Mouse (Mus musculus): ENCODE data around the gene Myo1e. TPM values are rescaled to one million over a fixed set of nuclear protein-coding genes. Genes with fewer than 3 reads are reported as not detected.

The Myo1e gene
- total RNA-seq, 2 experiments from 2014 or later: 20.6 to 26.8 TPM

DNA sequence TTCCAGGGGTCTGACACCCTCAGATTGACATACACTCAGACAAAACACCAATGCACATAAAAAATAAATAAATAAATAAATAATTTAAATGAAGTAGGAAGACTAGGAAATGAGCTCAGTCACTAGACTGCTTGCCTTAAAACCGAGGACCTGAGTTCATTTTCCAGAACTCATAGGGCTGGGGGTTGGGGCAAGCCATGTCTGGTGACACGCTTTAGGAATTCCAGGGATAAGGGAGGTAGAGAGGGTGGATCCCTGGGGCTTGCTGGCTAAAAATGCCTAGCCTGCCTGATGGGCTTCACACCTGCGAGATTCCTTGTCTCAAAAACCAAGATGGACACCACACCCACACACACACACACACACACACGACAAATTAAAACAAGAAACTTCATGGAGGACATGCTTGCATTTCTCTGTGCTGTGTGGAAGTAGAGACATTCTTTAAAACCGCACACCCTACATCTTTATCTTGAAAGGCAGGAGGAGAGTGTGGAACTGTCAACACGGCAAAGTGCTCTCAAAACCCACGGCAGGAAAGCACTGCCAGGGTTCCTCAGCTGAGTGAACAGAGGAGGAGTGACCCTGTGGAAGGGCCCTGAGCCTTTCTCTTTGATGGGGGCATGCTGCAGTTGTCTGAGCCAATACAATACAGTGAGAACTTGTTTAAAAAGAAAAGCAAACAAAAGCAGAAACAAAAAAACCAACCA is 13.5 kb downstream of the Myo1e start:
- DNase-seq: no peak

DNA sequence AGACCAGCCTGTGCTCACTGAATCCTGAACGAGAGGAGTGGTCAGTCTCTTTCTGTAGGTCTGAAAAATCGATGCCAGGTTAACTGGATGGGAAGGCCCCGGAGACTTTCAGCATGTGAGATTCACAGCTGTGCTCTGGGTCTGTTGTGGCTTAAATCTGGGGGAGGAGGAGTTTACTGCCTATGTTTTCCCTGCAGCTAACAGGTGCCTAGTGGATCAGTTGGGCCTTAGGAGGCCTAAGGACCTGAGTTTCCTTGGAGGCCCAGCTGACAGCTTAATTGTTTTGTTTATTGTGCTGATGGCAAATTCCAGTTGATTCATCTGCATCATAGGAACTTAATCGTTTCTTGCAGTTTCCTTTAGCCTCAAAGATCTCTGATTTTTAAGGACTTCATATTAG is 16.0 kb downstream of the Myo1e start:
- no peak for DNase-seq

DNA sequence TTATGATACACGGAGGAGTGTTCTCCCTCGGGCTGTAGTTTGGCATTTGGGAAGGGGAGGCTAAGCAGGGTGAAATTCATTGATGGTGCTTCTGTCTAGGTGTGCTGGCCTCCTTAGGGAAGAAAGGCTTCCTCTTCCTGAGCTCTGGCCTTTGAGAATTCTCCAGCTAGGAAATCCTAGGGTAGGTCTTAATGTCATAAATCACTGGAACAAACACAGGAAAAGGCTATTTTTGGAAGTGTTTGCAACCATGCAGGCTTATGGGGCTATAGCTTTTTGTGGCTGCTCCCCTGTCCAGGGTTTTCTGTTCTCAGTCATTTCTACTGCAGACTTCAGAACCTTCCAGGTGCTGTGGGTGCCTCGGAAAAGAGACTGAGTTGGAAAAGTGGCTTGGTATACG is 16.9 kb downstream of the Myo1e start:
- DNase-seq: no peak

DNA sequence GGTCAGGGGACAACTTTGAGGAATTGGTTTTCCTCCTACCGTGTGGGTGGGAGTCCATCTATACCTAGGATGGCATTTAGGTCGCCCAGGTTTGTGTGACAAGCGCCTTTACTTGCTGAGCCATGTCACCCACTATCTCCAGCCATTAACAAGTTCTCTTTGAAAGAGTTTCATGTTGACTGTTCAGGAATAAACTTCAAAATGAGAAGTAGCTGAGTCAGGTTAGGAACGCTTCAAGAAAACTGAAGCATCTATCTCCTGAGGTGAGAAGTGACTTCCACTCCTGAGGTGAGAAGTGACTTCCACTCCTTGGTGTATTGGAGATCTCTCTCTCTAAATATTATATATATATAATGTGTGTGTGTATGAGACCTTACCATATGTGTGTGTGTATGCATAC is 19.2 kb downstream of the Myo1e start:
- DNase-seq: no peak

DNA sequence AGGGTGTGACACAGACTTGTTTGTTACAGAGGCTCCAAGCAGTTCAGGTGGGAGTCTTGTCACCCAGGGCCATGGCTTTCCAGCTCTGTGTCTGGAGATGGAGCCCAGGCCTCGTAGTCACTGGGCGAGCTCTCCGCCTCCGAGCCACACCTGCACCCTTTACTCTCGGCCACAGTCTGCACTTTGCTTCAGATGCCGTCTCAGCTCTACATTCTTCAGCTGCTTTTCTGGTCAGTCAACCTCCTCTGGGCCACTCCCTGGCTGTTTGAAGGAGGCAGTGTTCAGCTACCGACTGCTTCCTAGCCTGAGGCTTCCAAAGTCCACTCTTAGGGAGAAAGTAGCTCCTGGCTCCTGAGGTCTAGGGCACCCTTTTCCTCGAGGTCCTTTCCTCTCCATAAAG is 22.7 kb downstream of the Myo1e start:
- no peak for DNase-seq

DNA sequence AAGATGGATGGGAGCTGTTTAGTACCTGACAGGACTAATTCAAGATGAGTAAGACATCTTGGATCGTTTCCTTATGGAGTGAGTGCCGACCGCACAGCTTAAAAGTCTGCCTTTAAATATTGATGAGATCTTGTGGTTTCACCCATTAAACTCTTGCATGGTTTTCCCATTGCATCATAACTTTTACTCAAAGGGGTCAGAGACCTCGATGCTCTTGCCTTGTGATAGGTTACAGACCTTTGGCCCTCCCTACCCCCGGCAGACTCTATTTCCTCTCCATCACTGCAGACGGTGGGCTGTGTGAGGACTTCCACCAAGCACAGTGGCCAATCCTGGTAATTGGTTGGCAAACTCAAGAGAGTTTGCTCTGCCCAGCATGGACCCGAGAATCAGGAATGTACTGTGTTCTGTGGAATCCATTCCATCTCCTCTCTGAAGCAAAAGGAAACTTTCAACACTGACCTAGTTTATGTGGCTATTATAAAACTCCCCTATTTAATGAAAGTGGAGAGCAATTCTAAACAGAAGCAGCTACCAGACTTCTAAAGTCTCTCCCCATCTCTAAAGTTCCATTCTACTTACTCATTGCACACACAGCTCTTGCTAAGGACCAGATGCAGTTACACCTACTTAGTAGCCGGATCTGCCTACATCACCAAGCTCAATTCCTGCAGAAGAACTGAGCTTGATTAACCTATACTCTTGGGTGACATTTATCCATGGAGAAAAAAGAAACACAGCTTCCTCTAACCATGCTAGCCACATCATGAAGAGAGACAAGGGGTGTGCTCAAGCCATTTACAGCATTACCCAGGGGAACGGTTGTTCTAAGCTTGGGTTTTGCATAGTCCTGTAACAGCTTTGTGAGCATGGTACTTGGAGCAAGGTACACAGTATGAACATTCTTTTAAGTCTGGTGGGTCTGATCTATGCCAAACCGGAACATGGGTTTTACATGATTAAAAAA is 25.2 kb downstream of the Myo1e start:
- no peak for DNase-seq

DNA sequence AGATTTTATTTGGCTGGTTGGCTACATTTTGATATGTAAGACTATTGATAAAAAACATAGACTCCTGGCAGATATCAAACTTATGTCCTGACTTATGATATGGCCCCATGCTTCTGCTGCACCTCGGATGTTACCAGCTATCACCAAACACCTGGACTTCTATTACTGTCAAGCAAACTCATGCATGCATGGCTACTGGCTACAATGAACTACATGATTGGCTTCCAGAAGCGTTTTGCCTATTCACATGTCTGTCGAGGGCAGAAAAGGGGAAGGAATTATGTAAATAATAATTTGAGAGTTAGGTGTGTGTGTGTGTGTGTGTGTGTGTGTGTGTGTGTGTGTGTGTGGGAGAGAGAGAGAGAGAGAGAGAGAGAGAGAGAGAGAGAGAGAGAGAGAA is 30.0 kb downstream of the Myo1e start:
- no peak for DNase-seq

DNA sequence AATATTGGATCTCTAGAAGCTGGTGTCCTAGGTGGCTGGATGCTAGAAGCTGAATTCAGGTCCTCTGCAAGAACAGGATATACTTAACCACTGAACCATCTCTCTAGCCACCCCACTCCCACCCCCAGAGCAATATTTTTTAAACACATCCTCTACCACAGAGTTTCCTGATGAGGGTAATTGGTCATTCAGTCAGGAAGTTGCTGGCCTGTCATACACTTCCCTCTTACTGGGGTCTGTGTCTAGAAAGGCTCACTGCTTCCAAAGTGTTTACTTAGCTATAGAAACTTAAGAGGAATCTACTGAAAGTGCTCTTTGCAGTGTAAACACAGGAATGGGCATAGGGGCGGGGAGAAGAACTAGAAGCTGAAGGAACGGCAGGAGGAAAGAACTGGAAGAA is 30.4 kb downstream of the Myo1e start:
- no peak for DNase-seq

DNA sequence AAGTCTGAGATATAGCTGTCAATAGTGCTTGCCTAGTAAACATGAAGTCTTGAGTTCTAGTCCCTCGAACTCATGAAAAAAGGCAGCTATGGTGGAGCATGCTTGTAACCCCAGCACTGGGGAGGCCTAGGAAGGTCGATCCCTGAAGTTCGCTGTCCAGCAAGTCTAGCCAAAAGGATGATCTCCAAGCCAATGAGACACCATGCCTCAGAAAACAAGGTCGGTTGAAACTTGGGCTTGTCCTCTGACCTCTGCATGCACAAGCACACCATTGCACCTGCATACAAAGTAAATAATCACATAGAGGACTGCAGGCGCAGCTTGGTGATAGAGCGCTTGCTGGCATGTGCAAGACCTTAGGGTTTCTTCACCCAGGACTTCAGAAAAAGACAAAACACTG is 31.2 kb downstream of the Myo1e start:
- DNase-seq: no peak

DNA sequence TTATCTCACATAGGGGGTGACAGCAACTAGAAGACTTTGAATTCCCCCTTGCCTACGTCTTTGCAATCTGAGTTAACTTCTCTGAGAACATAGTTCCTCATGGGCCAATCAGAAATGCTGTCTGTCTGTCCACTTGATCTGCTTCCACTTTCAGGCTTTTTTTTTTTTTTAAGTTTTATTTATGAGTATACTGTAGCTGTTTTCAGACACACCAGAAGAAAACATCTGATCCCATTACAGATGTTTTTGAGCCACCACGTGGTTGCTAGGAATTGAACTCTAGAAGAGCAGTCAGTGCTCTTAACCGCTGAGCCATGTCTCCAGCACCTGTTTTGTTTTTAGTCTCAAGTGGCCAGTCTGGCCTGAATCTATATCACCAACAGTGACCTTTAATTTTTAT is 32.1 kb downstream of the Myo1e start:
- no peak for DNase-seq

DNA sequence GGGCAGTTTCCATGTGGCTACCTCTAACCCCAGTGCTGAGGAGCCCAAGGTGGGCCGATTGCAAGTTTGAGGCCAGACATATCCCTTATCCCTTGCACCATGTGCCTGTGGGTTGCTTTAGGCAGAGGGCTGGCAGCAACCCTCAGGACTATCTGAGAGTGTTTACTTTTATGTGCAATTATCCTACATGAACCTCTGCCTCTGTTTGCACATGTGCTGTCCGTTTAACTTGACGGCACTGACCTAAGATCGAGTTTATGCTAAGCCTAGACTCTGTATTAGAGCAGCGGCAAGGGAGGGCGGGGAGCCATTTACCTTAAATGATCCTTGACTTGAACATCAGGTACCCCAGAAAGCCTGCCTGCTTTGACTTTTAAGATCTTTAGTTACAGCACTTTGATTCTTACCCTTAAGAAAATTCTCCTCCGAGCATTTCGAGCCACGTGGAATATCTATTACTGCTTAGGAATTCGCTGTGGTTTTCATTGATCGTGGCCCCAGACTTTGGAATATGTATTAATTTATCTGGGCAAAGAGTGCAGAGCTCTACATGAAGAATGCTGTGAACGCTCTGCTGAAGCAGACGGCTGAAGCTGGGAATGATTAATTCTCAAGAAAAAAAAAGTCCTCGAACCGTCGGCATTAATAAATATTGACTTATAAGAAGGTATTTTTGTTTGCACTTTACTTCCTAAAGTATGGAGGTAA is 33.7 kb downstream of the Myo1e start:
- no peak for DNase-seq

DNA sequence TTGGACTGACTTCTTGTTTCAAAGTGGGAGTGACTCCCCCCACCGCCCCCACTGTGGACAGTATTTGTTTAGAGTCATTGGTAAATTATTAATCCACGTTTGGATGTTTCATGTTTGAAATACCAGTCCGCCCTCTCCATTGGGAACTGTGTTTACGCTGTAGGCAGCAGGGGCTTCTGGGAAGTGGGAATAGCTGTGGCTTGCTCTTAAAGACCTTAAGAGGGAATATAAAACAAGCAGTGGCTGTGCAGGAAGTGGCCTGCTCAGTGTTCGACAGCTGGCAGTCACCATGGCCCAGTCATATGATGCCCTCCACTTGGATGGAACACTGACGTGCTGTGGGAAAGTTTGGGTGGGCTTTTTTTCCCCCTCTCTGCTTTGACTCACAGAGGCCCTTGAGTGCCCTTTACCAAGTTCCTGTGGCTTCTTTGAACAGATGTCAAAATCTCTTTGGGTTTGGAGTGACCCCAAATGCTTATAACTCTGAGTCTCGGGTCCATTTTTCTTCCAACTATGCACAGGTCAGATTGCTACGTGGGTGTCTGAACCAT is 34.3 kb downstream of the Myo1e start:
- no peak for DNase-seq

DNA sequence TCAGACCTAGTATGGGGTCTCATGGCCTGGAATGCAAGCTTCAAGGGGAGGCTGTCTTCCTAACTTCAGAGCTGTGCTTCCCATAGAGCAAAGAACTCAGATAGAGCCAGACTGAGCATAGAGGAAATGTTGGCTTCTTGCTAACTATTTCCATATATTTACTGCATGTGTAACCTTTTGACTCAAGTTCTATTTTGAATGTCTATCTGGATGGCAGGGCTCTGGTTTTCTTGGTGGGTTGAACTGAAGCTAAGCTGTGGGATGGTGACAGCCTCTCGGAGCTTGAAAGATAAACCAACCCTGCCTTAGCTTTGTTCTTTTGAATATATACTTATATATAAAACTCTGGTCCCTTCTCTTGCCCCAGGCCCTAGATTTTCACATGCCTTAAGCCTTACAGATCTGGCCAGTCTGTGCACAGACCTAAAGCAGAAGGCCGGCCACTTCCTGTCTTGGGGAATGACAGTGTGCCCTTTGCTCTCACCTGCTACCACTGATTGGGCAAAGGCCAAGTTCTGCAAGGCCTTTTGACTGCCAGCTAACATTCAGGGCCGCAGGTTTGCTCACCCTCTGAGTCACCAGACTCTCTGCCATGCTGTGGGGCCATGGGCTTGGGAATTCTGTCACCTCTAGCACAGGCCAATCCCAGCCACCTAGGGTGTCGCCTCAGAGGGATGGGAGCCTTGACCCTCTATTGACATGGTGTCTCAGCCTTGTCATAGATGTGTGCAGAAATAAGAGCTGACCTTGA is 35.1 kb downstream of the Myo1e start:
- peak; percentile 80 to 85 for DNase-seq

DNA sequence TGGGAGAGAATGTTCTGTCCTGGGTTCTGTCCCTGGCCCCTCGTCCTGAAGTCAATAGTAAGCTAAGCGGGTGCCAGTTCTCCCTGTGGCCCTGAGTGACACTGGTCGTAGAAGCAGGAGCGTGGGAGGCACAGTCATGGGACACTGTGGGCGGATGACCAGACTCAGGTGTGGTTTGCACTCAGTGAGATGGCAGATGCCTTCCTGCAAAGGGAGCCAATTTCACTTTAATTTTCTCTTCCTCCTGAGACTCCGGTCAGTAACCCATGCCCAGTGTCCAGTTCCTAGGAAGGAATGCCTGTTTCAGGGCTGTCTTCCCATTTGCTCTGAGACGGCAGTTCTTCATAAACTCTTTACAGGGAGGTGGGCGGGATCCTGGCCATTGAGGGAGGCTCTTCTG is 36.1 kb downstream of the Myo1e start:
- peak in 1 of 2 experiments; percentile 33 for DNase-seq

DNA sequence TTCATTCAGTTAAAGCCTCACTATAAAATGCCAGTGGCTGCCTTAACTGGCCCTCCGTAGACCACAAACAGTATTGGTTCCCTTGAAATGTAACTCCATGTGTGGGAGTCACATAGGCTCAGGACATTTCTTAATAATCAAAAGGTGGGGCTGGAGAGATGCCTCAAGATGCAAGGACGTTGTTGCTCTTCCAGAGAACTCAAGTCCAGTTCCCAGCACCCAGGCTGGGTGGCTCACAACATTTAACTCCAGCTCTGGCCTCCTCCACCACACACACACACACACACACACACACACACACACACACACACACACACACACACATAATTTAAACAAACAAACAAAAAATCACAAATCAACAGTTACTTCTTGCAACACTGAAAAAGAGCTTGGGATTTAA is 36.6 kb downstream of the Myo1e start:
- no peak for DNase-seq

DNA sequence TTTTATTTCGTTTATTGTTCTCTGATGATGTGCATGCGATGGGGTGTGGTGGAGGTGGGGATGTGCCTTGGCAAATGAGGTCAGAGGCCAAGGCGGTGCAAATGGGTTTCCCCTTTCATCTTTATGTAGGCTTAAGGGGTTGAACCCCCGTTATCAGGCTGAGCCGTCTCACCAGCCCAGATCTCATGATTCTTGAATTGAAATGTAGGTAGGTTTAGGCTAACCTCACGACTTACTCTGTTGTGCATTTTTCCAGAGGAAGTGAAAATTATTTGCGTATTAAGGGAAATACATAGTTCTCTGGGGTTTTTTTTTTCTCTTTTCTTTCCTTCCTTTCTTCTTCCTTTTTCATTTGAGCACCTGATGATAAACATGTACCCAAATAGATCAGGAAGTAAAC is 37.0 kb downstream of the Myo1e start:
- no peak for DNase-seq

DNA sequence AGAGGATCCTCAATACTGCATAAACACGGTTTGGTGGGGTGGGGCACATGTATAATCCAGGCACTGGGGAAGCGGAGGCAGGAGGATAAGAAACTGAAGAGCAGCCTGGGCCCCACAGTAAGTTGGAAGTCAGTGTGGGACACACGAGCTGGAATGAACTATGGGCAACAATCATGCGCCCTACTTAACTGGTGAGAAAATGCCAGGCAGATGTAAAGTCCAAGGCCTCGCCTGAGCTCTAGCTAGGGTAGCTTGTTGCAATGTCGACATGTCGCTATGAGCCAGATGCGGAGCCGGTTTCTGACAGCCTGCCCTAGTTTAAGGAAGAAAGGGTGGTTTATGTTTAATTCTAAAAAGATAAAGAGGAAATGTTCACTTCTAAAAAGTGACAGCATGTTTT is 37.9 kb downstream of the Myo1e start:
- peak in 1 of 2 experiments; percentile 37 for DNase-seq

DNA sequence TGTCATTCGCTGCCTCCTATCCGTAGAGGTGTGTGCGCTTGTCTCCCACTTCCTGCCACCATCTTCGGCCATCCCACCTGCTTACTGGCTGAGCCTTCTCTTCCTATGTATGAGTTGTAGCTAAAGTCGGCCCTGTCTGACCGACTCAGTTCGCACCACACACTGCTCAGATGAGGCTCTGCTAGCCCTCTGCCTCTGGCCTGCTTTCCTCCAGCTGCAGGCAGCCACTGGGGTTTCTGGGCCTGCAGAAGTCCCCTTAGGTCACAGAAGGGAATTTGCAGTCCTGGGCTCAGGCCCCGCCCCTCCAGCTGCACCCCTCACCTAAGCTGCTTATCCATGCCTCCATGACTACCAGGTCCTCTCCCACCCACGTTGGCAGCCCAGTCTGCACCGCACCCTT is 39.3 kb downstream of the Myo1e start:
- DNase-seq: no peak

DNA sequence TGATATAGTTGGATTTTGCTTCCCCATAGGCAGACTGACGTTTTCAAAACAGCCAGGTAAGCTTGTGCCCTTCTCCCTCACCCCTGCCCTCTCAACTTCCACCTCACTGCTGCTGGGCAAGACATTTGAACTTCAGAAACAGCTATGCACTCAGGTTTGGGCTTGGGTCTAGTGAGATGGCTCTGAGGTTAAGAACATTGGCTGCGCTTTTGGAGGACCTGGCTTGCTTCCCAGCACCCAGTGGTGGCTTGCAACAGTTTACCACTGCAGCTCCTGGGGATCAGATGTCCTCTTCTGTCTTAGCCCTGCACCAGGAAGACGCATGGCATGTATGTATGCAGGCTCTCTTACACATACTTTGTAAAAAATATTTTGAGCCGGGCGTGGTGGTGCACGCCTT is 40.9 kb downstream of the Myo1e start:
- DNase-seq: no peak

DNA sequence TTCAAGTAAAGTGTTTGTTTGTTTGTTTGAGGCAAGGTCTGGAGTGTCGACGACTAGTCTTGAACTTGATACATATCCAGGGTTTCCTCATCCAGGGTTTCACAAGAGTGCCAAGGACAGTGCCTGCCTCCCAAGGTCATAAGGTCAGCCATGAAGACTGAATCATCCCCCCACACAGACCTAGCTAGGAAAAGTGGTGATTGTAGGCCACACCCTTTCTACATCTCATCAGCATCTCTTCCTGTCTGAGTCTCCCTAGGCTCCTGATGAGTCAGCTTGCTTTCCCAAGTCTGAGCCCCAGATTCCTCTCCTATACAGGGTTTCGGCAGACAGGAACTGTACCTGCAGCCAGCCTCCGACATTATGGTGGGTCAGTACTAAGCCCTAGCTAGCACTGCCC is 41.7 kb downstream of the Myo1e start:
- peak; percentile 48 to 63 for DNase-seq

DNA sequence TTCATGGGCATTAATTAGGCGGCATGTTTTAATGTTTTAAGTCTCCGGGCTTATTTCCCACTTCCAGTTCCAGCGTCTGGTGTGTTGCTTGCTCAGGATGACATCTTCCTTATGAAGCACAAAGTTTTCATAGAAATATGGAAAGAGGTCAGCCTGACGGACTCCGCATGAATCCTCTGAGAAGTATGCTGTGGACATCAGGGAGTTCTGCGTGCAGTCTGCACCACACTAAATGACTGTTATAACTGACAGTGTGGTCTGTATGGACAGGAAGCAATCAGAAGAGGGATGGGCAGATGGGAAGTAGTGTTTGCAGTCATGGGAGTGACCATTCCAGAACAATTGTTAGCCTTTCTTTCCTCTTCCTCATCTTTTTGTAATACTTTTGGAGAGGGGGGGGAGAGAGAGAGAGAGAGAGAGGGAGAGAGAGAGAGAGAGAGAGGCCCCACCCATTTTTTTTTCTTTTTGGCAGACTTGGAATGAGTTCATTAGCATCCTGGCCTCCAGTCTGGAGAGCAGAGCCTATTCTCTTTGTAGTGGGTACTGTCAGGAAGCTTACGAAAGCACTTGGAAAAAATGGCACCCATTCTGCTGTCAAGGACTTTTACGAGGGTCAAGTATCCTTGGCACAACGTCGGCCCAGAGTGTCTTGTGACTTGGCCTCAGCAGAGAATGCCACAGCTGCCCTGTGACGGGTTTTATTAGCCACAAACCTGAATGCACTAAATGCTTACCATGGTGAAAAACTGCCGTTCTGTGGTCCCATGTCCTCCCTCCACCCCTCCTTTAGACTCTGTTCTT is 42.9 kb downstream of the Myo1e start:
- peak; percentile 45 to 51 for DNase-seq
